Mouse (Mus musculus): Measurements from ENCODE around the gene Clec4b2. TPM values are rescaled to one million over a fixed set of nuclear protein-coding genes. Genes with fewer than 3 reads are reported as not detected.

The Clec4b2 gene
- polyA plus RNA-seq, 1 experiment from 2014 or later, result not detected

Other genes starting within 250 kb of the Clec4b2 start
- 0.83 and 0.99 TPM in 2 replicates for gene Clec4a3, start 220.4 kb upstream of the Clec4b2 start, polyA plus RNA-seq (2014; fragmentation: Nextera tagmentation; extraction: Ambion mirVana)
- gene Clec4a4, start 182.5 kb upstream of the Clec4b2 start, polyA plus RNA-seq (2014; fragmentation: Nextera tagmentation; extraction: Ambion mirVana), result not detected in 2 replicates
- gene Clec4b1, start 122.9 kb upstream of the Clec4b2 start, polyA plus RNA-seq (2014; fragmentation: Nextera tagmentation; extraction: Ambion mirVana), result not detected in 2 replicates
- gene Clec4a2, start 66.5 kb upstream of the Clec4b2 start, polyA plus RNA-seq (2014; fragmentation: Nextera tagmentation; extraction: Ambion mirVana), result 2.0 and 2.9 TPM in 2 replicates
- gene Clec4n, start 57.0 kb downstream of the Clec4b2 start, polyA plus RNA-seq (2014; fragmentation: Nextera tagmentation; extraction: Ambion mirVana), result 1.0 and 1.3 TPM in 2 replicates
- gene Clec4d, start 89.2 kb downstream of the Clec4b2 start, polyA plus RNA-seq (2014; fragmentation: Nextera tagmentation; extraction: Ambion mirVana), result 0.21 TPM in 1 of 2 replicates, not detected in the other
- 0.12 TPM in 1 of 2 replicates, not detected in the other for gene Clec4e, start 117.0 kb downstream of the Clec4b2 start, polyA plus RNA-seq (2014; fragmentation: Nextera tagmentation; extraction: Ambion mirVana)
- not detected in 2 replicates for gene Vmn2r19, start 135.4 kb downstream of the Clec4b2 start, polyA plus RNA-seq (2014; fragmentation: Nextera tagmentation; extraction: Ambion mirVana)
- not detected in 2 replicates for gene Vmn2r20, start 245.2 kb downstream of the Clec4b2 start, polyA plus RNA-seq (2014; fragmentation: Nextera tagmentation; extraction: Ambion mirVana)